Mouse (Mus musculus) urinary bladder, postnatal 14 days (tissue): Measurements from ENCODE around the gene Slc29a2.
"Not testable (repeated sequence)": the region's sequence is repeated elsewhere in the genome, so short reads cannot be mapped to it uniquely, and the experiment has no call there.

Experiments used
- DNase-seq: peaks from one replicate; pipeline ENCODE4 v3.0.0; 2021; ENCODE audit warnings: low spot score

Slc29a2 gene

DNA sequence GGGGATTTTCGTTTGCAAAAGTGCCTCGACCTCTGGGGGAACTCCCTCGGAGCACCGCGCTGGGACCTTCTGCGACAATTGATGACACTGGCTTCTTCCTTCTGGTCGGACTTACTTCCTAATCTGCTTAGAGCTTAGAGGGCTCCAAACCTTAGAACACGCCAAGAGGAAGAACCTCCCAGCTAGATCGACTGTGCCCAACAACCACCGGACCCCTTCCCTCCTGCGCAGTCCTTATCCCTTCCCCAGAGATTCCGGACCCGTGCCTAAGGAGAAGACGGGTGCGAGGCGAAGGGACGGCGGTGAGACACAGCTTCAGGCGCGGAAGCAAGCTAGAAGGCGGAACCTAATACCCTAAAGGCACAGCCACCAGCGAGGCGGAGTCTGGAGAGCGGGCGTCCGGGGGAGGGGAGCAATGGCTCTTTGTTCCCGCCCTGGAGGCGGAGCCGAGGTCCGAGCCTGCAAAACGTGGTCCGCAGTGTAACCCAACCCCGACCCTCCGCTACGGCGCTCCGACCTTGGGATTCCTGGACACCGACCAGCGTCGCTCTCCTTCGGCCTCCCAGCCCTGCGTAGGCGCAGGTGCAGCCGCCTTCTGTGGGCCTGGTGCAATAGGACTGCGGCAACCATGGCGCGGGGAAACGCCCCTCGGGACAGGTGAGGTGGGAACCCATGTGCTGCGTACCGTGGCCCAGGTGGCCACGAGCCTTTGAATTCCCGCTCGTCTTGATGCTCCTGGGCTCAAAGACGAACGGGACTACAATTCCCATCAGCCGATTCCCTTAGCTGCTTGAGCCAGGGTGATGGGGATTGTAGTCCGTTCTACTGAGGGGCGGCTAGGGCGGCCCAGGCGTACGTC lies at the start of gene Slc29a2:
Gene Slc29a2, plus strand, starts transcription at position 240 of the 859 bp plus-strand sequence.
- DNase-seq, result peak; percentile 94

DNA sequence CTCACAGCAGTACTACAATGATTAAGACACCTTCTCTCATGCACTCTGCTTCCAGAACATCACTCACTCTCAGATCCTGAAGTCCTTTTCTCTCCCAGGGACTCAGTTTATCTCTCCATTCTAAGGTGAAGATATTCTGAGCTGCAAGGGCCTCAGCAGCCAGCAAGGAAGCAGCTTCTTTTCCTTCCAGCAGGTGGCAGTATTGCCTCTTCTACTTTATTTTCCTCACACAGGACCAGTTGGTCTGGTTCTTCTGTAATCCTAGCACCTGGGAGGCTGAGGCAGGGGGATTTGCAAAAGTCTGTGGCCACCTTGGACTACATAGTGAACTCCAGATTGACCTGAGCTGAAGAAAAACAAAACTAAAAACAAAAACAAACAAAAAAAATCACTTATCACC lies 41.9 kb upstream of the Slc29a2 start:
- DNase-seq, result peak; percentile 17

DNA sequence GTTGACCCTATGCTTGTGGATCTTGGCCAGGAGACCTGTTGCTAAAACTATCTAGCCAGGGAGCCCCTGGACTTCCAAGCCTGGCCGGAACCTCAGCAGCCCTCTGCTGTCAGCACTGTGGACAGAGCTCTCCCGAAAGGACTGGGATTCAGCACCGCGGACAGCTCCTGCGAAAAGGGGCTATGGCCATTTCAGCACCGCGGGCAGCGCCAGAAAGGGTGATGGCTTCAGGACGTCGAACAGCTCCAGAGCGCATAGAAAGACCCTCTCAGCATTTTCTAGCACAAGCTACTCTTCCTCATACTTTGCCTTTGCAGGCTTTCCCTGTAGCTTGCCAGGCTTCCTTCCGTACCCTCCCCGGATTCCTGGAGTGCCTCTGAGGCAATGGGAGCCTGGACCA lies 34.6 kb upstream of the Slc29a2 start:
- peak; percentile 93 for DNase-seq

DNA sequence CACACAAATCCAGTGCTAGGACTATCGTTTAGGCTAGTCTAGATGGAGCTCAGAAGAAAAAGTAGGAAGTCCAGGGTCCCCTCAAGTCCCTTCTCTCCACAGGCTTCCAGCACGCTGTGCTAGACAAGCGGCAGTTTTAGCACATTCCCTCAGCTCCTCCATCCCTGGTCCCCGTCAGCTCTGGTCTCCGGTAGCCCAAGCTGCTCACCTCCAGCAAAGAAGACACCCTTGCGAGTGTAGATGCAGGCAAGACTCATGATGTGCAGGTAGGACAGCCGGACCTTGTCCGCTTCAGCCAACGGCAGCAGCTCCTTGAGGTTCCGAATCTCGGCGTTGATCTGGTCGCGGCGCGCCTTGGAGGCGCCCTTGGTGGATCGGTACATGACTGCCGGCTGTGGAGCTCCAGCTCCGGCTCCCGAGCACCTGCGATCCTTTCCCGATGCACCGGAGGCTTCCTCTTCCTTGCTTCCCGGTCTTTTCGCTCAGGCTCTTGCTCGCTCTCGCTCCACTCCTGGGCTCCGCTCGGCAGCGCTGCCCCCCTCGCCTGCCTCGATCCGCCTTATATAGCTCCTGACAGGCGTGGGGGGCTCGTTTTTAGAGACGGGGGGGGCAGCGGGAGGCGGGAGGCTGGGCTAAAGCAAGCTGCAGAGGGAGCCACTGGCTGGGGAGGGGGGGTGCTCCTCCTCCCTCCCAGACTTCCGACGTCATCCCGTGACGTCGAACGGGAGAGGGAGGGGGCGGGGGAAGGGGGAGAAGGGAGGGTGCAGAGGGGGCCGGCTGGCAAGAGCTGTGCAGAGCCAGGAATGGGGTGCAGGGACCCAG lies 34.0 kb upstream of the Slc29a2 start:
- no peak for DNase-seq

DNA sequence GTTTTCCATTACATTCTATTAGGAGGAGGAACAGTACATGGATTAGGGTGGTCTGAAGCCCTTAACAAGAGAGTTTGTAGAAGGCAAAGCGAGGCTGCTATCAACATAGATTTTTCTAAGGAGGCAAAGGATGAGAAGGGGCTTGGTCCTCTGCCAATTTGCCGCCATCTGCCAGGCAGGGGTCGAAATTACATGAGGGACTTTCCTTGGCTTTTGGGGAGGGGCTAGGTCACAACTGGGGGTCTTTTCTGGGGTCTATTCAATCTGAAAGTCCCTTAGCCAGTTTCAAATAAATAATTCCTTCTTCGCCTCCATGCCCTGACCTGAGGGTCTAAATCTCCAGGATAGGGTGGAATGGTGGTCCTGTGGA lies 33.4 kb upstream of the Slc29a2 start, which contains the start of gene Npas4:
Gene Npas4, minus strand, starts transcription at position 61 of the 370 bp plus-strand sequence.
- DNase-seq, result no peak

DNA sequence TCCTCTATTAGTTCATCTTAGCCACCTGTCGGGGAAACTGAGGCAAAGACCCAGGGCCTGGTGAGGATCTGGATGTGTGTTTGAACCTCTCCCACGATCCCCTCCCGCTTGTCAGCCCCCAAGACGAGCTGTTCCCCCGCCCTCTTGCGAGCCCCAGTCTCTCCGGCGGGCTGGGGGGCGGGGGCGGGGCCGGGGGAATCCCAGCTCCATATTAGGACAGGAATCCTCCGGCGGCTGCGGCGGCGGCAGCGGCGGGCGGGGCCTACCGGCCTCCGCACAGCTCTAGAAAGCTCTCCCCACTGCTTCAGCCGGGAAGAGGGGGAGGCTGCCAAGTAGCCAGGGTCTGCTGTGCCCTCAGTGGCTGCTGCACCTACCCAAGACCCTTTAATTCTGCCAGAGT lies 32.9 kb upstream of the Slc29a2 start:
- no peak for DNase-seq

DNA sequence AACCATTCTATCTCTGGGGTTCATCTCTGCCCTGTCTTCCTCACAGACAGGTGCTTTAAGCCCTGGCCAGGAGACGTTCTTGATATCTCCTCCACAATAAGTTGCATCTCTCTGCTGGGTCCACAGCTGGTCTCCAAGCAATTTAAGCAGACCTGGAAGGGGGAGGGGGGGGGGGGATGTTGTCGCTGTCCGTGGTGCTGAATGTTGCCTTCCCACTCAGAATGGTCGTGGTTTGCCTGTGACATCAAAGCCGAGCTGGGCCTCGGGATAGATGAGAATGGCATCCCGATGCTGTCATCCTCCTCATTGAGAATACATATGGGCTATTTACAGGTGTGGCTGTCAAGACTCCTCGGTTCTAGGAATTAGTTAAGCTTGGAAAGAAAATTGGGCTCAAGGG lies 31.3 kb upstream of the Slc29a2 start:
- DNase-seq, result no peak

DNA sequence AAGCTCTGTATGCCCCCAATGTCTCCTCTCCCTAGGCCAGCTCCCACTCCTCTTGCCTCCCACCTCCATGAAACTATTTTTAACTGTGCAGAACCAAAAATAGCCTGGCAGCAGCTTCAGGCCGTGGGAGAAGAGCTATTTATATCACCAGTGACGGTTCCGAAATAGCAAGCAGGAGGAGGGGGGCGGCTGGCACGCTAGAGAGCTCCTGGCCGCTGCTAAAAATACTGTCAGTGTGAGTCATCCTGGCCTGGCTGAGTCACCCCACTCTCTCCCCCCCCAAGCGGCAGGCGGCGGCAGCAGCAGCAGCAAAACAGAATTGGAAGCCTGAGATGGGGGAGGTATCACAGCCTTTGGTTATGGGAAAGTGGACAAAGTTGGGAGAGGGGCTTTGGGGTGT lies 30.8 kb upstream of the Slc29a2 start:
- DNase-seq, result peak; percentile 78

DNA sequence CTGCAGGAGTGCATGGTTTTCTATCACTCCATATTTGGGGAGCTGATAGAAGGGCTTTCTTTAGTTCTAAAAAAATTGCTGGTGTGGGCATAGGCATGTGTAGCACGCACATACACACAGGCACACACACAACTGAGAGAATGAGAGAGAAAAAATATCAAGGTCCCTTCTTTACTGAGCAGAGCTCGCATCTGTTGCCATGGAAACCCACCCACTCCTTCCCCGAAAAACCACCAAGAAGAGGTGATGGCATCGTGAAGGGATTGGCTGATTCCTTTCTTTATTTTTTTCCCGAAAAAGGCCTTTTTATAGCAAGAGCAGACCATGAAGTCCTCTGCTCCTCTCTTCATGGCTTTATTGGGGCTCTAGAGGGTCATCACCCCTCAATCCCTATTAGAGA lies 29.6 kb upstream of the Slc29a2 start:
- no peak for DNase-seq

DNA sequence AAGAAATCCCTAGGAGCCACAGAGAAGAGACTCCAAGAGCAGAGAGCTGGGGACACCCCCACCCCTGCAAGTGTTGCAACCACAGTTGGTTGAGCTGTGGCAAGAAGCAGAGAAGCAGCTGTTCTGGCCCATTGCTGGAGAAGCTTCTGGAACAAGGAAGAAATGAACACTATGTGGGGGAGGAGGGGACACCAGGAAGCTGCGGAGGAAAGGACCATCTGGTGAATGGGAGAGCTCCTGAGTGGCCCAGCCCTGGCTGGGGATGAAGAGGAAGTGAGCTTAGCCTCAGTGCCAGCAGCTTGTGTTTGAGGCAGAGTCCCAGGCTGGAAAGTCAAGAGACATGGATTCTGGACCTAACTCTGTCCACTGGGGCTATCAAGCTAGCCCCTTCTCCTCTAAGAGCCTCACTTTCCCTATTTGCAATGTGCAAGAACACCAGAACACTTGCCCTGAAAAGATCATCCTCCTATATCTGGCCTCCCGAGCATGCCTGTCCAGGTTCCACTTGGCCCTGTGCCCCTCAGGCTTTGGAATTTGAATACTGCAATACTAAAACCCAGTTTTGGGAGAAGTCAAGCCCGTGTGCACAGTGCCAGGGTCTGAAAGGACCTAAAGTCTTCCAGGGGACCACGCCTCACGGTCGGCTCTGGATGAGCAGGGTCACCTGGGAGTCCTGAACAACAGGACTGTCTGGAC lies 24.1 kb upstream of the Slc29a2 start:
- DNase-seq, result no peak

DNA sequence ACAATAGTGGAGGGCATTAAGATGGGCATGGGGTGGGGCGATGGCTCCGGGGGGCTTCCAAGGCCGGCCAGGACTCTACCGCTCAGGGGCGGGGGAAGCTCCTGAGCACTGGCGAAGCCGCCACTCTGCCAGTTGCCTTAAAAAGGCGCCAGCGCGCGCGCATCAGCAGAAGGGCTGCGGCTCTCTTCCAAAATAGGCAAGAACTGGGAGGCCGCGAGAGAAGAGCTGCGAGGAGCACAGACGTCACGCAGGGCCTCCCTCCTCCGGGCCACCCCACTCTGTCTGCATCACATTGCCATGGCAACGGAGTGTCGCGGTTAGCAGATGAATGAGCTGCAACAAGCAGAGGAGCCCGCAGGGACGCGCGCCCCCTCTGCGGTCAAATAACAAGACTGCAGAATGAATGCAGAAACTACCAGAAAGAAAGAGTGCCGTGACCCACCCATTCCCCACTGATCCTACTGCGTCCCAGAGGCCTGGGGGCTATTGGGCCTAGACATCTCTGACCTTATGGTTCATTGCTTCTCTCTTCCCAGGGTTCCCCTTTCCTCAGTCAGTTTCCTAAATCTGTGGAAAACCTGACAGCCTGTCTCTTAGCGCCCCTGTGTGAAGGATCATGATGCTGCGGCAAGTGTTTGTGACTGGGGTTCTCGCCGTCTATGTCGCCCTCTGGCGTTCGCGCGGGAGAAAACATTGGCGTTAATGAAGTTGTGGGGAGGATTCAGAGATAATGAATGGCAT lies 21.8 kb upstream of the Slc29a2 start:
- peak; percentile 73 for DNase-seq

DNA sequence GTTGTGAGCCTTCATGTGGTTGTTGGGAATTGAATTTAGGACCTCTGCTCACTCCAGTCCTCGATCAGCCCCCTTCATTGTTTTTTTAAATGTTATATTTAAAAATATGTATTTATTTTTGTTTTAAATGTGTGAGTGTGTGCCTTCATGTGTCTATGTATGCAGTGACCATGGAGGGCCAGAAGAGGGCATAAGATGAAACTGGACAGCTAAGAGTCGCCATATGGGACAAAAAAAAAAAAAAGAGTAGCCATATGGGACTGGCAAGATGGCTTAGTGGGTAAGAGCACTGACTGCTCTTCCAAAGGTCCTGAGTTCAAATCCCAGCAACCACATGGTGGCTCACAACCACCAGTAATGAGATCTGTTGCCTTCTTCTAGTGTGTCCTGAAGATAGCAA lies 20.0 kb upstream of the Slc29a2 start:
- not testable (repeated sequence) for DNase-seq

DNA sequence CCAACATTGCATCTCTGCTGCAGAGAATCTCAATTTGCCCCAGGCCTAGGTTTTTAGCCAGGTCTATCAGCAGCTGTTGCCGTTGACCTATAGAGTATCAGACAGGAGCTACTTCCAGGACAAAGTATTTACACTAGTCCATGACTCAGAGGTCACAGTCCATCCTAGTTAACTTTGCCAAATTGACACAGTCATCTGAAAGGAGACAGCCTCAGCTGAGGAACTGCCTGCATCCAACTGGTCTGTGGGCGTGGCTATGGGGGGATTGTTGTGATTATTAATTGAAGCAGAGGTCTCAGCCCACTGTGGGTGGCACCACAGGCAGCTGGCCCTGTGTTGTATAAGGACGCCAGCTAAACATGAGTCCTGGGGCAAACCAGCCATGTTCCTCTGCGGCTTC lies 18.7 kb upstream of the Slc29a2 start:
- no peak for DNase-seq

DNA sequence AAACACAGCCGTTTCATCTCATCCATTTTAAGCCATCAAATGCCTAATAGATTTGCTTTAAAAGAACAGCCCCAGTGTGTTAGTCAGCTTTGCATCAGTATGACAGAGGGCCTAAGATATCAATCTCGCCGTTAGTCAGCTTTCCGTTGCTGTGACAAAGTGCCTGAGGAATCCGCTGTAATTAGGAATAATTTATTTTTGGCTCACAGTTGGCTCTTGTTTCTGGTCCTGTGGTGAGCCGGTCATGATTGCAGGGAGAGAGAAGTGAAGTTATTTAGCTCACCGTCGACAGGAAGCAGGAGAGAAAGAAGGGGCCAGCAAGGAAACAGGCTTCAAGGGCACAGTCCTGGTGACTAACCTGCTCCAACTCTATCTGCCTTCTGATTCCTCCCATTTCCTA lies 10.5 kb upstream of the Slc29a2 start:
- no peak for DNase-seq

DNA sequence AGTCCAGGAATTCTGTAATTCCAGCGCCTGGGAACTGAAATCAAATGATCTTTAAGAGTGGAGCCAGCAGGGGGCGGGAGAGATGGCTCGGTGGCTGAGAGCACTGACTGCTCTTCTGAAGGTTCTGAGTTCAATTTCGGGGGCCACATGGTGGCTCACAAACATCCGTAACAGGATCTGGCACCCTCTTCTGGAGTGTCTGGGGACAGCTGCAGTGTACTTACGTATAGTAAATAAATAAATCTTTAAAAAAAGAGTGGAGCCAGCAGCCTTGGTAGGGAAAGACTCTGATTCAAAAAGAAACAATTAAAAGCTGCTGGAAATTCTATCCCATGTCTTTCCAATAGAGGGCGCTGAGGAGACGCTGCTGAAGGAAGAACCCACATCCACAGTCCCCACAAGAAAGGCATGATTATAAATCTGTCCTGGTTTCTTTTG lies 8.7 kb upstream of the Slc29a2 start:
- DNase-seq, result peak; percentile 37

DNA sequence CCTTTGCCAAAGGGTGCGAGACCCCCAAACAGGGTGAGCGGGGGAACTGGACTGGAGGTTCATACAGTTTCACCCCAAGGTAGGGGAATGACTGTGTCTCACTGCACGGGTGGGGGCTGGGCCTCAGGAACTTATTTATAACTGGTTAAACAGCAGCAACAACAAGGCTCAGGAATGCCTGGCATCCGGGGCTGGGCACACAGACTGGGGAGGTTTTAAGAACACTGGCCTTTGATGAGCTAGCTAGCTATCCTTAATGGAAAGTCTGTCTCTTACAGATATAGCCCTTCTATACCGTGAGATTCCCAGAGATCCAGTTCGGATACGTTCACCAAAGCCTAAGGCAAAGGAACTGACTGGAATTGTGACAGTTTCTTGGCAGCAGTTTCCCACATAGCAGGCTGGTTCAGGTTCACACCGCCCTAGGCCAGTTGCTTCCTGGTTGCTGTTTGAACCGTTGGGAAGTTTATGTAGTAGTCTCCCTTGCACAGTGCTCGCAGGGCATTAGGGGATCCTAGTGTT lies 7.4 kb upstream of the Slc29a2 start:
- peak; percentile 69 for DNase-seq

DNA sequence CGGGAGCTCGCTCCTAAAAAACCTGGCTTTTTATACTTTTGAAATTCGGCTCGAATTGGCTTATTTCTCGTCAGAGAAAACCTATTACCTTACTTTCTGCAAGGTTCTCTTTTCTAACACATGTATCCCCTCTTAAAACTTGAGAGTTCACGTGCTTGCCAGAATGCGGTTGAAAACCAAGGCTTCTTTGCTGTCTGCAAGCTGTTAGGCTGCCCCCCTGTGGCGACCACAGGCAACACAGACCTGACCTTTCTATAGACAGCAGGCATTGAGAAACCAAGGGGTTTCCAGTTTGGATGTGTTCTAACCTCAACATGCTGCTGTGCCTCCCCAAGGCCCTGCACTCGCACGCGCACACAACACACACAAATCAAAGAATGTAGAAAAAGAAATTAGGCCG lies 6.9 kb upstream of the Slc29a2 start:
- DNase-seq, result peak; percentile 72

DNA sequence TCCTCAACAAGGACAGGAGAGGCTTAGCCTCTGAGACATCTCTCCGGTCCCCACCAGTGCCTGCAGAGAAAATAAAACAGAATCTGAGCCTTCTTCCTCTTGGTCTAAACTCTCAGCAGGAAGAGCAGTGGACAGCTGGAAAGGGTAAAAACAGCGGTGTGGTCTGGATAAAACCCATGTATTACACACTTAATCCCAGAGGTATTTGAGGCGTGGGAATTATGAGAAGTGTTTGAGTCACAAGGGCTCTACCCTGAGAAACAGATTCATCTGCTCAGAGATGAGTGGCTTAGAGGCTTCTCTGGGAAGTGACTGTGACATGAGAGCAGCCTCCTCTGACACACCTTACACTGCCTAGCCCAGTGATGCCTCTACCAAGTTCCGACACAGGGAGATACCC lies 6.0 kb upstream of the Slc29a2 start:
- DNase-seq, result no peak

DNA sequence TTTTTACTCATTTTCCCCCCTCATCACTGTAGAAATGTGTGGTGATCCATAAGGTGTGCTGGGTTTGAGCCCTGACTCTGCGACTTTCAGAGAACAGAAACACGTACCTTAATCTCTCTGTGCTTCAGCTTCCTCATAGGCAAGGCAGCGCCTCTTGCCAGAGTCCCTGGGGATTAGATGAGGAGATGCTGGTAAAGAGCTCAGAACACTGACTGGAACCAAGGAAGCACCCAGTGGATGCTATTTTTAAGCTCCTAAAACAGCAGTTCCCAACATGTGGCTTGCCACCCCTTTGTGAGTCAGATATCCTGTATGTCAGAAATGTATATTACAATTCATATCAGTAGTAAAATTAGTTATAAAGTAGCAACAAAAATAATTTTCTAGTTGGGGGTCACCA lies 5.5 kb upstream of the Slc29a2 start:
- no peak for DNase-seq

DNA sequence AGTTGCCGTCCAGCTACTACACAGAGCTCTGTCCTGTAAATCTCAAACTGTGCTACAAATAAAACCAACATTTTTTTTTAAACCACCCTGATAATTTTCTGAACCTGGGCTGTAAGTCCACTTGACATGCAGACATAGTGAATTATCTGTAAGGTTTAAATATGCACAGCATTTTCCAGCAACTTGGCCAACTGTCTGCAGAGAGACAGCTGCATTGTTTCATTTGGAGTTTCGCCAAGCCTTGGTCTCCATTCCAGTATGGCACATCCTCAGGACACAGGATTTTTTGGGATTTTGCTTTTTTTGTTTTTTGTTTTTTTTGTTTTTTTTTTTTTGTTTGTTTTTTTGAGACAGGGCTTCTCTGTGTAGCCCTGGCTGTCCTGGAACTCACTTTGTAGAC lies 2.2 kb upstream of the Slc29a2 start:
- no peak for DNase-seq

DNA sequence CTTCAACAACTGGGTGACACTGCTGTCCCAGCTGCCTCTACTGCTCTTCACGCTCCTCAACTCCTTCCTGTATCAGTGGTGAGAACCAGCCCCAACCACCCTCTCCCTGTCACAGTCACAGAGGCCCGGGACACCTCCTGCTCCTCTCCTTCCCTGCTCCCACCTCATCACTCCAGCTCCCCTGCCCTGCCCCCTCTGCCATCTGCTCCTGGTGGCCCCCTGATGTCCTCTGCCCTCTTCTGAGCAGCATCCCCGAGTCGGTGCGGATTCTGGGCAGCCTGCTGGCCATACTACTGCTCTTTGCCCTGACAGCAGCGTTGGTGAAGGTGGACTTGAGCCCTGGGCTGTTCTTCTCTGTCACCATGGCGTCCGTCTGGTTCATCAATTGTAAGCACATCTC lies 2.5 kb downstream of the Slc29a2 start:
- DNase-seq, result no peak

DNA sequence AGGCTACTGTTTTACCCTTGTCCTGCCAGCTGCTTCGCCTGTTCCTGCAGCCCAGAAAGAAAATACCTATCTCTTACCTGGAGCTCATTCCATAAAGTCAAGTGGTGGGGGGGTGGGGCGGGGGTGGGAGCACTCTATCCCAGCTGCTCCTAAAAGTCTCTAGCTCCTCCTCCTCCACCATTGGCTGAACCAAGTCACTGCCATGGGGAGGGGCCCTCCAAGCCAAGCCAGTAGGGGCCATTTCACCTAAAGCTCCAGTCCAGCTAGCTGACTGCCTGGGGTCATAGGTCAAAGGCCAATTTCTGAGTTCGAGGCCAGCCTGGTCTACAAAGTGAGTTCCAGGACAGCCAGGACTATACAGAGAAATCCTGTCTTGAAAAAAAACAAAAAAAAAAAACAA lies 9.0 kb downstream of the Slc29a2 start:
- no peak for DNase-seq
